Mouse (Mus musculus): ENCODE results near the gene Cmtm2b.

Gene Cmtm2b

GRCm38 (mm10) chr8:104341678-104342077, 19.6 kb downstream of the Cmtm2b start:
- in situ Hi-C loops (cut with MboI), result loop anchor here (5.0 to 10.0 kb wide), 2 partner anchors 101 to 233 kb away; partner anchors contain the start of gene Dync1li2

- in situ Hi-C loops (cut with MboI), result loop anchor here (5.0 to 10.0 kb wide), 2 partner anchors 100 to 232 kb away; partner anchors contain the start of gene Dync1li2
Observed at GRCm38 (mm10) chr8:104342426-104342825, 20.4 kb downstream of the Cmtm2b start.

- in situ Hi-C loops (cut with MboI), result loop anchor here (5.0 to 10.0 kb wide), 2 partner anchors 98 to 231 kb away; partner anchors contain the start of gene Dync1li2
Observed at GRCm38 (mm10) chr8:104343957-104344356, 21.9 kb downstream of the Cmtm2b start.

DNA sequence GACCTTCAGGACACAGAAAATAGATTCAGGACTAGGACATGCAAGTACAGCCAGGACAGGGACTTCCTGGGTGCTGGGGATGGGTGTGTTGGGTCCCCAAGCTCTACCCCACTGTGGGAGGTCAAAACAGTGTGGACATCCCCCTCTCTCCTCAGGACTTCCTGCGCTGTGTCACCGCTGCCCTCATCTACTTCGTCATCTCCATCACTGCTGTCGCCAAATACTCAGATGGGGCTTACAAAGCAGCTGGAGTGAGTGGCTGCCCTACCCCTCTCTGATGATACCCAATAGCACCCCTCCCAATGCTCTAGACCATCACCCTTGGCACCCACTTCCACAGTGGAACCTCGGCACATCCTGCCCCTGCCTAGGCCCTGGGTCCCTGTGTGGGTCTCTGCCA, 22.6 kb downstream of the Cmtm2b start:
- in situ Hi-C loops (cut with MboI), result loop anchor here (5.0 to 10.0 kb wide), 2 partner anchors 98 to 230 kb away; partner anchors contain the start of gene Dync1li2

DNA sequence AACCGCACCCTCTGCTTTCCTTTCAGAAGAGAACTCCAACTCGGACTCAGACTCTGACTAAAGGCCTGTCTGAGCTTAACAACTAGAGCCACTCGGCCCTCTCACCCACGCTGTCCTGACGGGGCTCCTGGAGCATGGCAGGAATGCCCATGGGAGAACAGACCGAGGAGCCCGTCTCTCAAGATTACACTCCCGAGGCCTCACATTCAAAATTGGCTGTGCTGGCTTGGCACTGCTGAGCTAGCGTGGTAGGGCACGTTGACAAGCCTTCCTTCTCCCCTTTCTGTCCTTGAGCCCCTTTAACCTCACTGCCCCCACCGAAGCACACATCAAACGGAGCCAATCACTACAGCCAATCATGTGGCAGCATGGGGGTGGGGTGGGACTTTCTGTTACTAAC, 24.7 kb downstream of the Cmtm2b start:
- in situ Hi-C loops (cut with MboI), result loop anchor here (10.0 kb wide), 1 partner anchor 228 kb away; no protein-coding TSS in a partner anchor

GRCm38 (mm10) chr8:104348971-104349370, 26.9 kb downstream of the Cmtm2b start:
- in situ Hi-C loops (cut with MboI), result loop anchor here (10.0 kb wide), 1 partner anchor 226 kb away; no protein-coding TSS in a partner anchor

GRCm38 (mm10) chr8:104350047-104350446, 28.0 kb downstream of the Cmtm2b start:
- in situ Hi-C loops (cut with MboI), result no loop called here

DNA sequence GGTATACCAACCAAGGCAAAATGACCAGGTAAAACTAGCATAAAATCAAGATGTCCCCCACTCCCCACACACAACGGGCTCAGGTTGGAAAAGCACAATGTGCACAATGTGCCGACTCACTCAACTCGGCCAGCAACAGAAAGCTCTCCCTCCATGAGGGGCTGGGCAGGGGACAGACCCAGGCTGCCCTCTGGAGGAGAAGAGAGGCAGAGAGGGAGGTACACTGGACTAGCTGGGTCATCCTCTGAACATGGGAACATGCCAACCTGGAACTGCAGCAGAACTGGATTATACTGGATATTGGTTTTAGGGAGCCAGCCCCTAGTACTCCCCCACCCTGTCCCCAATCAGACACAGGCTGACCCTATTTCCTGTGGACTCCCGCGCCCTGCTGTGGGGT, 31.2 kb downstream of the Cmtm2b start:
- in situ Hi-C loops (cut with MboI), result no loop called here

GRCm38 (mm10) chr8:104354504-104354903, 32.5 kb downstream of the Cmtm2b start:
- in situ Hi-C loops (cut with MboI), result no loop called here

DNA sequence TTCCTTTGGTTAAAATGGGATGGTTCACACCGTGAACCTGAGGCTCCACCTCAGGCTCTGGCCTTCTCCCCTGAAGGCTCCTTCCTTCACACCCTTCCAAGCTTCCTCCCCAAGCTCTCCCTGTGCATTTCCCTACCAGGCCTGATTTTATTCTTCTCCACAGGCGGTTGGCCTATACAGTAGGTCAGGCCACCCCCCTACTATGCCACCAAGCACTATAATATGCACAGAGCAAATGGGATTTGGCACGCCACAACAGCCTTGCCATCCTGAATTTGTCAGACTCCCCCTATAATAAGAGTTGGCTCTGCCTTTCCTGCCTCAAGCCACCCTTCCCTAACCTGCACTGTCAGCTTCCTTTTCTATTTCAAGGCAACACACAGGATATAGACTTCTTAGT, 36.6 kb downstream of the Cmtm2b start:
- in situ Hi-C loops (cut with MboI), result no loop called here

DNA sequence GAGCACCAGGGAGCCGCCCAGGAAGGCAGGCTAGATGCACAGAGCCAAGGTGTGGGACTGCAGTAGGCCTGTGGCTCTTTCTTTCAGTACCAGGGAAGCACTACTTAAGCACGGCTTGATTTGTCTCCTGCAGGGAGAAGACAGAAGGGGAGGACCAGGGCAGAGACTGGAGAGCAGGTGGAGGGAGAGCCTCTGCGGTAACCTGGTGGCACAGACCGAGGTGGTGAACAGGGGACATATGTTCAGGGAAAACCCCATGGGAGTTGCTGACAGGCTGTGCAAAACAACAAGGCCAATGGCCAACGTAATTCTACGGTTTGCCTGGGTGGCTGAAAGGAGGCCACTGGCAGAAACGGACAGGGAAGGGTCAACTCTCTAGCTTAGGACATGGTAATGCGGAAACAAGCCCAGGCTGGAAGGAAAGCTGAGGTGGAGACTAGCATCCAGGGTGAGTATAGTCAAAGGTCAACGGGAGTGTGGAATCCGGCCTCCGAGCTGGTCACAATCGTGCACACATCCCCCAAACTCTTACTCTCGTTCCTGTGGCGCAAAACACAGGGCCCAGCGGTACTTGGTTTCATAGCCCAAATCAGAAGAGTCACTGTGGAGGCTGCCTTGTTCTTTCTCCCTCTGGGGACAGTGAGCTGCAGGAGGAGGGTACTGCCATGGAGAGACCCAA, 37.9 kb downstream of the Cmtm2b start:
- in situ Hi-C loops (cut with MboI), result no loop called here

DNA sequence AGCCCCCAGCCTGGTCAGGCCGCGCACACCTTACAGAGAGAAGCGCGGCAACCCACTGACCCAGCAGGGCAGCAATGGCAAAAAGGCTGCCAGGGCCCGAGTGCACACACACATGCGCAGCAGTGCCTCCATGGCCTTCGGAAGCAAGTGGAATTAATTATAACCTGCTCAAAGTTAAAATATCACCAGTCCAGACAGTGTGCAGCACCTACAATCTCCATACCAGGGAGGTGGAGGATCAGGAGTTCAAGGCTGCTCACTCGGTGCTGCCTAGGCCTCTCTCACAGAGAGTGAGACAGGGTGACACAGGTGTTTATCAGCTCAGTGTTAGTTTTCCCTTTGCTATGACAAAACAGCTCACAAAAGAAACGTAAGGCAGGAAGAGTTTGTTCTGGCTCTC, 43.7 kb downstream of the Cmtm2b start:
- in situ Hi-C loops (cut with MboI), result no loop called here

DNA sequence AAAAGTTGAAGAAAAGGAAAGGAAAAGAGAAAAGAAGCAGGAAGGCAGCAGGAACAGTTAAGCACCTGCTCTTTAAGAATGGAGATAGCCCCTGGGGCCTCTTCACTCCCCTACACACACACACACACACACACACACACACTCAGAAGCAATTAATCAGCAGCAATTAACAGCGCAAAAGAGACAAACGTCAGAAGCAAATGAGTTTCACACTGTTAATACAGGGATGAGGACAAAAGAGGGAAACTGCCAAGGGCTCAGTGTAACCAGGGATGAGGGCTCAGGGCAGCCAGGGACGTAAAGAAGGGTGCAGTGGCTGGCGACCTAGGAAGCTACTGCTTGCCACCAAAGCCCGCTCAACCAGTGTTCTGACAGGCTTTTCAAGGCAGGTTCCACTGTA, 45.4 kb downstream of the Cmtm2b start:
- in situ Hi-C loops (cut with MboI), result no loop called here

DNA sequence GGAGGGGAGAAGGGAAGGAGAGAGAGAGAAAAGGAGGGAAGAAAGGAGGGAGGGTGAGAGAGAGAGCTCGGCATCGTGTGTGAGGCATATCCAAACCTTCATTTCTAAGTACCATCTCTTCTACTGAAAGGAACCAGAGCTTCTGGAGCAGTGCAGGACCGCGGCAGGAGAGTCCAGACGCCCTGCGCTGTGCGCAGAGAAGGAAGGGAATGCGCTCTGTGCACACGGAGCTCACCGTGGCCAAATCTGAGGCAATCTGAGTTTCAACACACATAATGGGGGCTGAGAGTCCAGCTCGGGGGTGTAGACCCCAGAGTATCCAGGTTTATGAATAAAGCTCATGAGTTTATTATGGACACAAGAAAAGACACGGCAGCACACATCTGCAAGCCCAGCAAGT, 47.6 kb downstream of the Cmtm2b start:
- in situ Hi-C loops (cut with MboI), result no loop called here

GRCm38 (mm10) chr8:104370071-104370470, 48.0 kb downstream of the Cmtm2b start:
- in situ Hi-C loops (cut with MboI), result no loop called here

DNA sequence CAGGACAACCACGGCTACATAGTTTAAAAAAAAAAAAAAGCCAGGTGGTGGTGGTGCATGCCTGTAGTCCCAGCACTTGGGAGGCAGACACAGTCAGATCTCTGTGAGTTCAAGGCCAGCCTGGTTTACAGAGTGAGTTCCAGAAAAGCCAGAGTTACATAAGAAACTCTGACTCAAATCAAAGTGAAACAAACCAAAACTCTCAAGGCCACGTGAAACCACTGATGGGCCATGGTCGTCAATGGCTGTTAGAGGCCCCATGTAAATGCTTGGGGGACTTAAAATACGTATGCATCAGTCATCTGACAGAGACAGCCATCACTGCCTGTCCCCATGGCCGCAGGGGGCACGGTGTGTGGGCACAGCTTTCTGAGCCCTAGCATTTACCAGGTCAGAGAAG, 49.1 kb downstream of the Cmtm2b start:
- in situ Hi-C loops (cut with MboI), result no loop called here

DNA sequence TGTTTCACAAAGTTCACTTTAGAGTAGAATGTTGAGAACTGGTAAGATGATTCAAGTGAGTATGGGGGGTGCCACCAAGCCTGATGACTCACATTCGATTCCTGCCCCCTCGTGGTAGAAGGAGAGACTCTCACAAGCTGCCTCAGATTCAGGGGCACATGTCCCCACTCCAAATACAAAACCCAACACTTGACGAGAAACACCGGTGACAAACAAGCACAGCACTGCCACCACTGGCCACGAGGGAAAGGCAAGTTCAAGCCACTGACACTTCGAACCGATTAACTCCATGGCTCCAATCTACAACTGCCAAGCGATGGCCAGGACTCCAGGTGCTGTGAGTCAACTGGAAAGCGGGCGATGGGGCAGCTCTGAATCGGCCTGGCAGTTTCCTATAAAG, 51.7 kb downstream of the Cmtm2b start:
- in situ Hi-C loops (cut with MboI), result no loop called here

DNA sequence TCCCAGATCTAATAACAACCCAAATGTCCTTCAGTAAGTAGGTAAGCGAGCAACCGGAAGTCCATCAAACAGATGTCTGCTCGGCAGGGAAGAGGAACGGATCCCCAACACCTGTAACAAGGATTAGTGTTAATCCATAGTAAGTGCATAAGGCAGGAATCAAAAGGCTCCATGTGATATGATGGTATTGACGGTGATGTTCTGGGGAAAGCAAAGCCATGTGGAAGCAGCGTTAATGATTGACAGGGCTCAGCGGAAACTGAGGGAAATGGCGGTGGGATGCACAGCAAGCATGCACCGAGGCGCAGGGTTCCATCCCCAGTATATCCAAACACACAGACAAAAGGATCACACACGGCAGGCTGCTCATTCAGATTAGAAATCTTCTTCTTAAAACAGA, 52.2 kb downstream of the Cmtm2b start:
- in situ Hi-C loops (cut with MboI), result no loop called here

GRCm38 (mm10) chr8:104374864-104375846, 53.1 kb downstream of the Cmtm2b start:
- in situ Hi-C loops (cut with MboI), result no loop called here

GRCm38 (mm10) chr8:104375959-104376358, 53.9 kb downstream of the Cmtm2b start:
- in situ Hi-C loops (cut with MboI), result no loop called here

DNA sequence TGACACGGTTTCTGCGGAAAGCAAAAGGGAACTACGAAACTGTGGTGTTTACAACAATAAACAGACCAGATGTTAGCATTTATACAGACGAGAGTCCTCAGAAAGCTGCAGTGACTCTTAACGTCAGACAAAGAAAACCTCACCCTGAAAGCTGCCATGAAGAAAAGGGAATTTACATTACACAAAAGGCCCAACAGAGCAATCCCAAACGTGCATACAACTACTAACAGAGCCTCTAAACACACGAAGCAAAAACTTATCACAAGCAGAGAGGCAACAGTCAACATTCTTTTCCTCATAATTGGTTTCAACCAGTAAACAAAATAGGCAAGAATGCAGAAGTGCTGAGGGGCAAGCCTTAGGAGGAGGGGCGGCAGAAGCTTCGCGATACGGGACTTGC, 54.6 kb downstream of the Cmtm2b start:
- in situ Hi-C loops (cut with MboI), result no loop called here

DNA sequence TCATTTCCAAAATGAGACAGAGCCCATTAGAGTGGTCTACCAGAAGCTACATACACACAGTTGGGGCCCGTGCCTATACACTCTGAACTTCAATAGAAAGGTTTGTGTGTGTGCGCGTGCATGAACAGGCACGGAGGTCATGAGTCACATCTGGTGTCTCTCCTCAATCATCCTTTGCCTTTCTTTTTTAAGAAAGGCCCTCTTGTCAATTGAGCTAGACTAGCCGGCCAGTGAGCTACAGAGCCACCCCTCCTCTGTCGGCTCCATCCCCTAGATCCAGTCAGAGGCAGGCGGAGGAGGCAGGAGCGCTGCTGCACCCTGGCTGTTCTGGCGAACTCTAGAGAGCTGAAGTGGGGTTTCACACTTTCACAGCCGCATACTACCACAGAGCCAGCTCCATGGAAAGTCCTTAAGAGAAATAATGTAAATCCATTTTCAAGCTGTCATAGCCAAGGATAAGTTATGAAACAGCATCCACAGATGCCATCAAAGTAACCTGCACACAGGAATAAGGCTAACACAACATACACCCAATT, 57.3 kb downstream of the Cmtm2b start:
- in situ Hi-C loops (cut with MboI), result no loop called here

Measured in mature B cell (primary cell).